Mouse (Mus musculus): ENCODE measurements around the gene Grin1.

DNA sequence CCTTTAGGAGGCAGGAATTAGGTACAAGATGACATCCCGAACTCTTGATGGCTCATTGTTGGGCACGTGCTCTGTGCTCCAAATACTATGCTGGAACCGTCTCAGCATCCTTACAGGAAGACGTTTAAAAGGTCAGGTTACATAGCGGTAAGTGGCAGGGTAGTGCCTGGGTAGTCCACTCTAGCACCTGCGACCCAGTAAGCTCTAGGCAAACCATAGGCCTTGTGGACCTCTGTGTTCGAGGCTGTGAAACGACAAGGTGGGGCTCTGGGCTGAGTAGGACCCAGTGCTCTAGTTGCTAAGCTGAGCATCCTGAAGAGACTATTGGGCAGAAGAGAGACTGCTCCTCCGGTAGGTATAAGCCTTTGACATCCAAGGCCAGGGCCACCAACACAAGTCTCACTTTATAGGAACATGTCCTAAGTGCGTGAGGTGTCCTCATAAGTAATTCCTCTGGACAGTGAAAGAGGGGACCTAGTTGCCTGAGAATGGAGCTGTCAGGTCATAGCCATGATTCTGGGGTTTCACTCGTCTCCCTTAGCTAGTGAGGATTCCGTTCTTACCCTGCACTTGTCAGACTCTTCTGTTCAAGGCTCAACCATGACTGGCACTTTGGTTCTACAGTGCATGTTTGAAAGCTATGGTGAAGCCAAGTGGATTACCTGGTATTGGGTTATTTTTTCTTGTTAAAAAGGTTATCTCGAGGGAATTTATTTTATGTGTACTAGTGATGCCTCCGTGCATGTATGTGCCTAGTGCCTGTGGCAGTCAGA, 13.2 kb downstream of the Grin1 start:
- TF ChIP-seq CTCF (IDR thresholded peaks at IDR 0.05 in 2 of 3, conservative IDR thresholded peaks at IDR 0.05 in 1 of 3; ENCODE audit: control insufficient read depth in 1 of 3, insufficient read depth in 1 of 3, low read depth in 2 of 3, low read length in 3 of 3, poor library complexity in 1 of 3, severe bottlenecking in 1 of 3) (no peak), EP300 (IDR thresholded peaks at IDR 0.05; ENCODE audit: low read depth in 1 of 2, low read length in 2 of 2) (no peak), GATA1 (IDR thresholded peaks at IDR 0.05; ENCODE audit: low read depth, low read length) (no peak), SIN3A (IDR thresholded peaks at IDR 0.05; ENCODE audit: low read length) (no peak), CHD2 (IDR thresholded peaks at IDR 0.05; ENCODE audit: low read length) (no peak)

Data from MEL (cell line).